Mouse (Mus musculus): ENCODE results near the gene Plcb4.
"Not testable (repeated sequence)": the region's sequence is repeated elsewhere in the genome, so short reads cannot be mapped to it uniquely, and the experiment has no call there.

The Plcb4 gene

DNA sequence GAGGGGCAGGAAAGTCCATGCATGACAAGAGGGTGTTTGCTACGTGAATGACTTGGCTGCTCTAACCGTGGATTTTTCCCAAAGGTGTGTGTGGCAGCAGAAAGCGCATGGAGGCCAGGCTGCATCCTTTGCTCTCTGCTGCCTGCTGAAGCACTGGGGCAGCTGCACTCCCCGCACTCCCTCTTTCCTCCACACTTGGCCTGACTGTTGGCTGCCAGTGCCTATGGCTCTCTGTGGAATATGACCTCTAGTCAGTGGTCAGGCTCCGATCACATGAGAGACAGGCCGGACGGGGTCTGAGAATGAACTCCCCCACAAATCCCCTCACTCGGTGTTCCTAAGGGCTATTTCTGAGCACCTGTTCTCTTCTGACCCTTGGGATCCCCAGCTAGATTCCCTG lies 297.0 kb downstream of the Plcb4 start:
- DNase-seq (ENCODE audit: low spot score) = no peak

GRCm38 (mm10) chr2:135957689-135958088 lies 298.9 kb downstream of the Plcb4 start:
- DNase-seq (ENCODE audit: low spot score) = peak; percentile 52

GRCm38 (mm10) chr2:135958453-135958852 lies 299.6 kb downstream of the Plcb4 start:
- no peak for DNase-seq (ENCODE audit: low spot score)

- no peak for DNase-seq (ENCODE audit: low spot score)
Observed at GRCm38 (mm10) chr2:135963089-135963488, 304.3 kb downstream of the Plcb4 start.

DNA sequence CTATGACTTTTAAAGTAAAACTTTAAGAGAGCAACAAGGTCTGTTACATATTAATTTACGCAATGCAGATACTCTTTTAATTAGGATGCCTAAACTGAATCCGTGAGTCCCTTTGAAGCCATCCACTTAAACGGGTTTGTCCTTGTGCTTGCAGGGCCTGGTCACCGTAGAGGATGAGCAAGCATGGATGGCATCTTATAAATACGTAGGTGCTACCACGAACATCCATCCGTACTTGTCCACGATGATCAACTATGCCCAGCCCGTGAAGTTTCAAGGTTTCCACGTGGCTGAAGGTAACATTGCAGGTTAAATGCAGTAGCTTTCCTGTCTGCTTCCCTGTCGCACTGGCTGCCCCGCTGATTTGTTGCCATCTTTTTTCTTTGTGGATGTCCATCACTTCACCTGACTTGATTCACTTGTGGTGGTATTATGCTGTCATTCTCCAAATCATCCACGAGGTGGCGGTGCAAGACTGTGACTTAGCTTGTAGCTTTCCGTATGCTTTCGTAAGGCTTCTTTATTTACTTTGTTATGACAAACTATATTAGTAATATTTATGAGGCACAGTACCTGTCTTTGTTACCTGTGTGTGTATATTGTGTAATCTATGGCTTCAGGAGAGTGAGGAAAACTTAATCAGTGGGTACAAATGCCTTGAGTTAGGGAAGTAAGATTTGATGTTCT lies 308.2 kb downstream of the Plcb4 start:
- peak; percentile 39 for DNase-seq (ENCODE audit: low spot score)

DNA sequence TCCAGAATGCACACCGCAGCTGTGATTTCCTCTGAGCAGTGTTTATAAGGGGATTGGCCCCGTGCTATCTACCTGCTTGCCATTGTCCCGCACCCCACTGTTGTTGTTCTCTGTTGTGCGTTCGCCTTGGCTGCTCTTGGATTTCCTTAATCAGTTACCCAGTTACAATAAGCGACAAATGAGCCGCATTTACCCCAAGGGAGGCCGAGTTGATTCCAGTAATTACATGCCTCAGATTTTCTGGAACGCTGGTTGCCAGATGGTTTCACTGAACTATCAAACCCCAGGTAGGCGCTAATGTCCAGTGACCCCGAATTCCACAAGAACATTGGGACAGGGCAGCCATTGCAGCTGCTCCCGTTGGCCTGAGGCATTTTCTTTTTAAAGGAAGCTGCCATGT lies 309.3 kb downstream of the Plcb4 start:
- no peak for DNase-seq (ENCODE audit: low spot score)

- DNase-seq (ENCODE audit: low spot score) = no peak
Observed at GRCm38 (mm10) chr2:135970902-135971301, 312.1 kb downstream of the Plcb4 start.

DNA sequence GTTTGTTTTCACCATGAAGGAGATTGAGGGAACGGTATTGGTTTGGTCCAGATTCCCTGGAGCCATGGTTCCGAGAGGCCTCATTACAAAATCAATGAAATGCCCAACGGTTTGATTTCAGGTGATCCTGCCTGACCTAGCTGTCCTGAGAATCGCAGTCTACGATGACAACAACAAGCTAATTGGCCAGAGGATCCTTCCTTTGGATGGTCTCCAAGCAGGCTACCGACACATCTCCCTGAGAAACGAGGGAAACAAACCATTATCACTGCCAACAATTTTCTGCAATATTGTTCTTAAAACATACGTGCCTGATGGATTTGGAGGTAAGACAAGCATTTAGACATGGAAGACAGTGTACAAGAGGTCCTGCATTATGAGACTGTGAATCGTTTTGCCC lies 317.2 kb downstream of the Plcb4 start:
- DNase-seq (ENCODE audit: low spot score) = no peak

- no peak for DNase-seq (ENCODE audit: low spot score)
Observed at GRCm38 (mm10) chr2:135978790-135979189, 320.0 kb downstream of the Plcb4 start.

DNA sequence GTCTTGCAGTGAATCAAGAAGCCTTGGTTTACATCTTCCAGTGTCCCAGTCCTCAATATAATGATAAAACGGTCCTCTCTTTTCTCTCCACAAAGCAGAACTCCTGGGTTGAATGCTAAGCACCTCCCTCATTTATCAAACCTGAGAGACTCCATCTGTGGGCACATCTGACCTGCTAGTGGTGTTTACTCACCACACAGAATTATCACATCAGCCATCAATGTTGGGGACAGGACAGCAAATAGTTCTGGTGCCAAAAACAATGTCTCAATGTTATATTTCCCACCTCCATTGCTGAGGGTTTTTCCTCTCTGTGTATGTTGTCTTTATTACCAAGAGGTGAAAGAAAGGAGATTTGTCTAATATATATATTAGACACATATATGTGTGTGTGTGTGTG lies 321.6 kb downstream of the Plcb4 start:
- no peak for DNase-seq (ENCODE audit: low spot score)

GRCm38 (mm10) chr2:135983972-135984371 lies 325.2 kb downstream of the Plcb4 start:
- no peak for DNase-seq (ENCODE audit: low spot score)

DNA sequence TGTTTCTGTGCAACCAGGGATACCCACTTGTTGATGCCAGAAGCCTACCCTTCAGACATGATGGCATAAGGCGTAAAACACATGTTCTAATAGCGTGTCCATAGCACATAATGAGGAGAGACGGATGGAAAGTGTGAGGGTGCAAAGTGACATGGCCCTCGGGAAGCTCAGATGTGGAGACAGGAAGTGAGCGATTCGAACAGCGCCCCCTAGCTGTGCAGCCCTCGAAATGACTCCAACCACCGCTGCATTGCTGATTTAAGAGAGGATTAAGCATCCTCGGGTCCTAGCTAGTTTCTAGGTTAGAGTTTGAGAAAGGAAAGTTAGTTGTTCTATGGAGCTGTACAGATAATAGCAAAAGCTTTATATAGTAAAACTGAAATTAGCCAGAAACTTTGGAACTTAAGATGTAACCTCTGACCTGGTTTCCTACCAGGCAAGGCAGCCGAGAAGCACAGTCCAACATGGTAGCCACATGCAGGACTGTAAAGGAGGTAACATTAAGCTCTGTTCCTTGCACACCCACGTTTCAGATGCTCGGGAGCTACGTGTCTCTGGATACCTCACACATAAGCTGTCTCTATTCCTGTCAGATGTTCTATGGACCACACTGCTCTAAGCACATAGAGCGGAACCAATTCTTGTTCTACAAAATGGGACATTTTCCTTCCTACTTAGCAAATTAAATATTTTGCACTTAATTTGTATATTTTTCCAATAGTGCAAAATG lies 326.9 kb downstream of the Plcb4 start:
- no peak for DNase-seq (ENCODE audit: low spot score)

DNA sequence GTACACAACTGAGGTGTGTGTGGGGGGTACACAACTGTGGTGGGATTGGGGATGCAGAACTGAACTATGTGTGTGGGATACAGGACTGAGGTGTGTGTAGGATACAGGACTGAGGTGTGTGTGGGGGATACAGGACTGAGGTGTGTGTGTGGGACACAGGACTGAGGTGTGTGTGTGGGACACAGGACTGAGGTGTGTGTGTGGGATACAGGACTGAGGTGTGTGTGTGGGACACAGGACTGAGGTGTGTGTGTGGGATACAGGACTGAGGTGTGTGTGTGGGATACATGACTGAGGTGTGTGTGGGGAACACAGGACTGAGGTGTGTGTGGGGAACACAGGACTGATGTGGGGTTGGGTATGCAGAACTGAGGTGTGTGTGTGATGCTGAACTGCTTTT lies 329.7 kb downstream of the Plcb4 start:
- DNase-seq (ENCODE audit: low spot score) = not testable (repeated sequence)

GRCm38 (mm10) chr2:135990686-135991085 lies 331.9 kb downstream of the Plcb4 start:
- not testable (repeated sequence) for DNase-seq (ENCODE audit: low spot score)

- DNase-seq (ENCODE audit: low spot score) = no peak
Observed at GRCm38 (mm10) chr2:135993314-135993713, 334.5 kb downstream of the Plcb4 start.

DNA sequence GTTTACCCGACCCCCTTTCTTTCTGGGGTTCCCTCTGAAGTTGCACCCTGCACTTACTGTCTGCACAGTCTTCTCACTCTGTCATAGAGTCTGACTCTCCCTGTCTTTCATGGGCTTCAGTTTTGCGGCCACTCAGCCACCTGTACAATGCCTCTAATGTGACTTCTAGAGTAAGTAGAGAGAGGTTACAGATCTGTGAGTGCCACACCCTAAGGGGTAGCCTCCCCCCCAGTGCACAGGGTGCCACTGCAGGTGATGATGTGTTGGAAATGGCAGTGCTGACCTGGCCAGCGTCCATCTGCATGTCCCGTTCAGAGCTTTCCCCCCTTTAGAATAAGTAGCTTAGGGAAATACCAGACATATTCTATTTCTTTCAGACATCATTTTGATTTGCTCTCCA lies 336.4 kb downstream of the Plcb4 start:
- no peak for DNase-seq (ENCODE audit: low spot score)

GRCm38 (mm10) chr2:135996936-135997335 lies 338.1 kb downstream of the Plcb4 start:
- no peak for DNase-seq (ENCODE audit: low spot score)

- no peak for DNase-seq (ENCODE audit: low spot score)
Observed at GRCm38 (mm10) chr2:135997361-135998150, 338.7 kb downstream of the Plcb4 start.

DNA sequence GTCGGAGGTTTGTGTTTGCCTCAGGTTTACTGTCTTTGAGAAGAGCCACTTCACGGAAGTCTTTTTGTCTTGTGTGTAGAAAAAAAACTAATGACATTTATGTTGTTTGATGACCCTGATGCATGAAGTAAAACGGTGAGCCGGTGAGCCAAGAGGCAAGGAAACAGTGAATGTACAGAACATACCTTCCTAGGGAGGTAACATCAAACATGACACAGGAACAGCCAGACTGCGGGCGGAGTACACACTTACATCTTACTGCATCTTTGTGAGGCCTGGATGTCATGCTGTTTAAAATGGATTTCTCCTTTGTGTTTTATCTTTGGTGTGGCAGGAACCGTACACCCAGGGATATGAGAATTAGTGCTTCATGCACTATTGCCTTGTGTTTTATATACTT lies 340.1 kb downstream of the Plcb4 start:
- no peak for DNase-seq (ENCODE audit: low spot score)

DNA sequence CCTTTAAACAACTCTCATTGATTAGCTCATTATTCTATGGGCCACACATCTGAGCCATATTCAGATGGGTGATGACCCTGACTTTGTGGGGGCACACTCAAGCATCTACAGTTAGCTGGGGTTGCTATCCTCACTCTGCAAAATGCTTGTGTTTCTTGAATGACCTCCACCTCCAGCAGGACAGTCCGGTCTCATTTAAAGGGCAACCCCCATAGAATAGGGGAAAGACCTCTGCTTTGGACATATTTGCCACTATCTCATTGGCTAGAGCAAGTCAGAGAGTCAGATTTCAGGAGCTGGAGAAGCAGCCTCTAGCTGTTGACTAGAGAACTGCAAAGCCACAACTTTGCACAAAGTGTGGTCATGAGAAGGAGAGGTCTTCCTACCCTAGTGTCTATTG lies 340.6 kb downstream of the Plcb4 start:
- no peak for DNase-seq (ENCODE audit: low spot score)

GRCm38 (mm10) chr2:136000933-136001332 lies 342.1 kb downstream of the Plcb4 start:
- no peak for DNase-seq (ENCODE audit: low spot score)

- DNase-seq (ENCODE audit: low spot score) = no peak
Observed at GRCm38 (mm10) chr2:136002118-136002517, 343.3 kb downstream of the Plcb4 start.

DNA sequence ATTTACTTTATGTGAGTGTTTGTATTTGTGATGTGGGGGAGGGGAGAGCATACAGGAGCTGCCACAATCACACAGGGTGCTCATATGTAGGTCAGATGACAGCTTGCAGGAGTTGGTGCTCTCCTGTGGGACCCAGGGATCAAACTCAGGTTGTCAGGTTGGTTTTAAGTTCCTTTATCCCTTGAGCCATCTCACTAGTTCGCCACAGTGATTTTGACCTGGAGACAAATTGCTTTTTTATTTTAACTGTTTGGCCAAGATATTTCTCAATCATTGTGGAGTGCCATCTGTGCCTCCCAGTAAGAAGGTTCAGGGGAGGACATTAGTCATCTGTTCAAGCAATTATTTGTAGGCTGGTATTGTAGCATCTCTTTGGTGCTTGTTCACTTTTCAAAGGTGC lies 345.0 kb downstream of the Plcb4 start:
- no peak for DNase-seq (ENCODE audit: low spot score)
